Mouse (Mus musculus): ENCODE results near the gene Colq. TPM values are rescaled to one million over a fixed set of nuclear protein-coding genes. Genes with fewer than 3 reads are reported as not detected.
A peak's percentile ranks its signal among the peaks of the same experiment; 100 is the strongest.

Gene Colq
- polyA plus RNA-seq, 1 experiment from 2014 or later = 3.5 TPM

GRCm38 (mm10) chr14:31519165-31519564 is 72.0 kb downstream of the Colq start:
- Histone ChIP-seq H3K4me1 (no peaks in the 10 kb centered on the region), H3K4me3 (replicated peaks) (no peak overlapping the region), H3K27me3 (no peaks in the 10 kb centered on the region), H3K36me3 (no peaks in the 10 kb centered on the region), H3K9me3 (replicated peaks) (no peaks in the 10 kb centered on the region), H3K4me2 (replicated peaks) (no peak overlapping the region), H3K9ac (no peak overlapping the region), H3K27ac (replicated peaks) (no peak overlapping the region)
- 35% methylated on average over 3 of the region's 3 CpGs for WGBS
- no peak for ATAC-seq (ENCODE audit: insufficient number of reproducible peaks, low FRiP score, low TSS enrichment, low read depth)

DNA sequence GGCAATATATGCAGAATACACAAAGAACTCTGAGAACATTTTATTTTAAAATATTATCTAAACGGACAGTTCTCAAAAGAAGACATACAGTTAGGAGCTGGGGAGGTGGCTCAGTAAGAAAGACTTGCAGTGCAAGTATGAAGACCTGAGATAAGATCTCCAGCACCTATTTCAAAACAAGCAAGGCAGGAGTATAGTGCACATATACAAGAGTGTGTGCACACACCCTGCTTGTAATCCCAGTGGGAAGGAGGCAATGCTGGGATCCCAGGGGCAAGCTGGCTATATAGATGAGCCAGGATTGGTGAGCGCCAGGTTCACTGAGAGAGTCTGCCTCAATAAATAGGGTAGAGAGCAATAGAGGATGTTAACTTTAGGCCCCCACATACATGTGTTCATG is 75.2 kb downstream of the Colq start:
- Histone ChIP-seq H3K27ac (replicated peaks) (no peak overlapping the region), H3K9ac (no peak overlapping the region), H3K36me3 (no peaks in the 10 kb centered on the region), H3K4me1 (no peaks in the 10 kb centered on the region), H3K4me3 (replicated peaks) (no peak overlapping the region), H3K9me3 (replicated peaks) (no peaks in the 10 kb centered on the region), H3K4me2 (replicated peaks) (no peak overlapping the region), H3K27me3 (no peaks in the 10 kb centered on the region)
- no peak for ATAC-seq (ENCODE audit: insufficient number of reproducible peaks, low FRiP score, low TSS enrichment, low read depth)
- WGBS = 86% methylated on average over 2 of the region's 2 CpGs

DNA sequence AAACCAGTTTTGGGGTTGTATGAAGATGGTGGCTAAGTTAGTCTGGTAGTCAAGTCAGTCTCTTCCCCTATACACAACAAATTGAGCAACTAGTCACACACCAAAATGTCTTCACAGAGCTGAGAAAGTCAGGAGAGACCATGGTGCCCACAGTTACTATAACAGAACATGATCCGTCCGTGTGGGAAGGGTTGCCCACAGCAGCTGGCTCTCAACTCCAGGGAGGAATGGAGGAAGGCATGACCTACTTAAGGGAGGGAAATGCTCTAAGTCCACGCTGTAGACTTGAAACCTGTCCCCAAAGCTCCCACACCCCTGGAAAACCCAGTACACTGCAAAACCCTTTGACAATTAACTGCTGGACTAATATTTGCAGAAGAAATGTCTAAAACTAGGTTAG is 80.8 kb downstream of the Colq start:
- H3K9me3 ChIP-seq (replicated peaks) = no peaks in the 10 kb centered on the region
- no peaks in the 10 kb centered on the region for H3K27me3 ChIP-seq
- no peak overlapping the region for H3K4me2 ChIP-seq (replicated peaks)
- peaks cover 43% of the 10 kb centered on the region for H3K36me3 ChIP-seq
- 82% methylated on average over 3 of the region's 3 CpGs for WGBS
- H3K4me1 ChIP-seq = no peaks in the 10 kb centered on the region
- no peak for ATAC-seq (ENCODE audit: insufficient number of reproducible peaks, low FRiP score, low TSS enrichment, low read depth)
- no peak overlapping the region for H3K27ac ChIP-seq (replicated peaks)
- no peak overlapping the region for H3K9ac ChIP-seq
- no peak overlapping the region for H3K4me3 ChIP-seq (replicated peaks)

- 92% methylated on average over 2 of the region's 2 CpGs for WGBS
- Histone ChIP-seq H3K4me3 (replicated peaks) (no peak overlapping the region), H3K9ac (no peak overlapping the region), H3K27ac (replicated peaks) (no peak overlapping the region), H3K4me2 (replicated peaks) (no peak overlapping the region), H3K9me3 (replicated peaks) (no peaks in the 10 kb centered on the region), H3K4me1 (no peaks in the 10 kb centered on the region), H3K36me3 (peaks cover 47% of the 10 kb centered on the region), H3K27me3 (no peaks in the 10 kb centered on the region)
- ATAC-seq (ENCODE audit: insufficient number of reproducible peaks, low FRiP score, low TSS enrichment, low read depth) = no peak
These were observed 81.2 kb downstream of the Colq start for GRCm38 (mm10) chr14:31509911-31510310.

DNA sequence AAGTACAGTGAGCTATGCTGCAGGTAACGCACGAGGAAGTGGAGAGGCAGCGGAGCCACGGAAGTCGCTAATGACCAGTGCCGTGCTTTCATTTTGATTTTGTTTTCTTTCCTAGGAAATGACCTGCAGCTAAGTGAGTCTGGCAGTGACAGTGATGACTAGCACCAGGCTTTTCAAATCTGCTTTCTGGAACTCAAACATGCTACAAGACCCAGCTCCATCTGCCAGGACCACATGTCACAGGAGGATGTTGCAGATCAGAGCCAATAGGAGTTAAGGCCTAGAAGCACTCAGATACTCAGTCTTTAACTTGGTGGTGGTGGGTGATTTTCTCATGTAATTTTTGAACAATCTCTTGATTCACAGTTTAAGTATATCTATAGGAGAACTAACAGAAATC is 84.7 kb downstream of the Colq start:
- Histone ChIP-seq H3K4me2 (replicated peaks) (no peak overlapping the region), H3K4me3 (replicated peaks) (no peak overlapping the region), H3K36me3 (peaks cover 80% of the 10 kb centered on the region), H3K27ac (replicated peaks) (no peak overlapping the region), H3K4me1 (no peaks in the 10 kb centered on the region), H3K27me3 (no peaks in the 10 kb centered on the region), H3K9me3 (replicated peaks) (no peaks in the 10 kb centered on the region), H3K9ac (no peak overlapping the region)
- WGBS = 94% methylated on average over 6 of the region's 6 CpGs
- ATAC-seq (ENCODE audit: insufficient number of reproducible peaks, low FRiP score, low TSS enrichment, low read depth) = no peak

DNA sequence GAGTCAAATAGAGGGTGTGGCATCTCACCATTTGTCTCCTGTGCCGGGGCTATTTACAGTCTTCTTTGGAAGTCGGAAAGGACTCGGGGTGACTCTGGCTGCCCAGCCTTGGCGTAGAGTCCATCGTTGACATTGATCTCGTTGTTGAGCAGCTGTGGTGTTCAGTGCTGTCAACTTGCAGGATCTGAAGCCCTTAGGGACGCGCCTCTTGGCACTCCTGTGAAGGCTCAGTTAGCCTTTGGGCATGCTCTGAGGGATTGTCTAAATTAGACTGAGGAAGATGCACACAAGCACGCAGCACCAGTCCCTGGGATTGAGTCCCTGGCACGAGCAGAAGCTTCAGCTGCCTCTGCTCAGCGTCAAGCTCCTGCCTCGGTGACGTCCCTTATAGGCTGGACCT is 87.7 kb downstream of the Colq start:
- H3K9ac ChIP-seq = no peak overlapping the region
- no peaks in the 10 kb centered on the region for H3K9me3 ChIP-seq (replicated peaks)
- H3K27me3 ChIP-seq = no peaks in the 10 kb centered on the region
- 92% methylated on average over 13 of the region's 13 CpGs for WGBS
- H3K27ac ChIP-seq (replicated peaks) = no peak overlapping the region
- ATAC-seq (ENCODE audit: insufficient number of reproducible peaks, low FRiP score, low TSS enrichment, low read depth) = no peak
- H3K4me3 ChIP-seq (replicated peaks) = no peak overlapping the region
- H3K4me1 ChIP-seq = no peaks in the 10 kb centered on the region
- no peak overlapping the region for H3K4me2 ChIP-seq (replicated peaks)
- peaks cover 92% of the 10 kb centered on the region for H3K36me3 ChIP-seq

GRCm38 (mm10) chr14:31499526-31499925 is 91.6 kb downstream of the Colq start:
- Histone ChIP-seq H3K9me3 (replicated peaks) (no peaks in the 10 kb centered on the region), H3K4me1 (peaks cover 18% of the 10 kb centered on the region), H3K4me2 (replicated peaks) (no peak overlapping the region), H3K9ac (no peak overlapping the region), H3K27ac (replicated peaks) (no peak overlapping the region), H3K36me3 (peaks cover 59% of the 10 kb centered on the region), H3K27me3 (no peaks in the 10 kb centered on the region), H3K4me3 (replicated peaks) (no peak overlapping the region)
- WGBS = 88% methylated on average over 1 of the region's 1 CpGs
- ATAC-seq (ENCODE audit: insufficient number of reproducible peaks, low FRiP score, low TSS enrichment, low read depth) = no peak

DNA sequence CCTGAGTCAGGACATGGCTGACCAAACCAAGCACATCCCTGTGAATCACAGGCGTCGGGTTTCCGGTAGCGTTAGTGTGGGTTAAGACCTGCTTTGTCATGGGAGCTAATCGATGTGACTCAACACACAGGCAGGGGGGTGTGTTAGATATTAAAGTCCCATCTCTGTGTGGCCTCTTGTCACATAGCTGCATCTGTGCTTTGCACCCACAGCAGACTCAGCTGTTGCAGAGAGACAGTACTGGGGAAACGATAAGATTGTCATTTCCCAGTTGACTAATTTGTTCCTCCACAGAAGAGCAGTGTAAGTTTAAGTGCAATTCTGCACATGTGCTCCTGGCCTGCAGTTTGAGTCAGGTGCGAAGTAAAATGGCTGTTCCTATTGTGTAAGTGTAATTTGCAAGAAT is 94.9 kb downstream of the Colq start:
- ATAC-seq (ENCODE audit: insufficient number of reproducible peaks, low FRiP score, low TSS enrichment, low read depth) = no peak

DNA sequence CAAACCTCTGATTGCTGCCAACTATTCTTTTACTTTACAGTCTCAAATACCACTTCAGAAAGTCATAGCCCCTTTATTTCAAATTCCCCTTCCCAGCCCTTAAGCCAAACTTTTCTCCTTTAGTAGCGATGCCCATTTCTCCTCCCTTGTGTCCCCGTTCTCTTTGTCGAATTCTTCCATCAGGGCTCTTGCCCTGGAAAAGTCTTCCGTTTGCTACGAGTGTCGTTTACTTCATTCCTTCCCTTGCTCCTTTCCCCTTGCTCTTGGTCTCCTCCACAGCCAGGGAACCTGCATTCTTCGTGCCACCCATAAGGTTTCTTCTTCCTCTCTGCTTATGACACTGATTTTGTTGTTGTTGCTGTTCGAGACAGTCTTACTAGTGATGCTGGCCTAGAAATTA is 95.6 kb downstream of the Colq start:
- peak overlapping the region; percentile 96 for H3K27ac ChIP-seq (replicated peaks)
- peak overlapping the region; percentile 95 for H3K9ac ChIP-seq
- H3K4me2 ChIP-seq (replicated peaks) = peak overlapping the region; percentile 76
- no peak for ATAC-seq (ENCODE audit: insufficient number of reproducible peaks, low FRiP score, low TSS enrichment, low read depth)
- peaks cover 29% of the 10 kb centered on the region for H3K4me1 ChIP-seq
- no peaks in the 10 kb centered on the region for H3K9me3 ChIP-seq (replicated peaks)
- H3K27me3 ChIP-seq = no peaks in the 10 kb centered on the region
- 1% methylated on average over 8 of the region's 8 CpGs for WGBS
- H3K36me3 ChIP-seq = peaks cover 40% of the 10 kb centered on the region
- H3K4me3 ChIP-seq (replicated peaks) = peak overlapping the region; percentile 97

More for the DNA sequence above, 94.9 kb downstream of the Colq start:
- 30% methylated on average over 7 of the region's 7 CpGs for WGBS
- Histone ChIP-seq H3K27me3 (no peaks in the 10 kb centered on the region), H3K27ac (replicated peaks) (no peak overlapping the region), H3K4me2 (replicated peaks) (peak overlapping the region; percentile 76), H3K4me1 (peaks cover 29% of the 10 kb centered on the region), H3K9ac (peak overlapping the region; percentile 95), H3K36me3 (peaks cover 46% of the 10 kb centered on the region), H3K4me3 (replicated peaks) (peak overlapping the region; percentile 97), H3K9me3 (replicated peaks) (no peaks in the 10 kb centered on the region)

DNA sequence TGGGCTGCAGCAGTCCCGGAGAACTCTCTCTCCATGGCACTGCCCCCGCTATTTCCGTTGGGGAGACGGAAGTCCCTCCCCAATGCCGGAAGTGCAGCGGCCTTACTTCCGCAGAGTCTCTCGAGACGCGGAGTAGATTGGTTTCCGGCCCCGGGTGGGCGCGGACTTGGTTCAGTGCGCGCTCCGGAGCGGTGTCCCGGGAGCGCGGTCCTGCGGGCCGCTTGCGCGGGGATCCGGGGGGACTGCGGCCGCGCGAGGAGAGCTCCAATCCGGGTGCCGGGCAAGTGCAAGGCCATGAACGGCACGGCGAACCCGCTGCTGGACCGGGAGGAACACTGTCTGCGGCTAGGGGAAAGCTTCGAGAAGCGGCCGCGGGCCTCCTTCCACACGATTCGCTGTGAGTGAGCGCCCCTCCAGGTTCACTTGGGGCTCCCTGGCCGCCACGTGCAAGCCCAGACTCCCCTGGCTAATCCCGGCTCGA is 96.1 kb downstream of the Colq start, which contains the start of gene Mettl6:
TSS of gene Mettl6 (minus strand) at position 66 of the 481 bp plus-strand sequence.
- Histone ChIP-seq H3K27me3 (no peaks in the 10 kb centered on the region), H3K9ac (peak within 1 kb of the TSS; percentile 95), H3K9me3 (replicated peaks) (no peaks in the 10 kb centered on the region), H3K27ac (replicated peaks) (peak within 1 kb of the TSS; percentile 96), H3K4me3 (replicated peaks) (peak within 1 kb of the TSS; percentile 97), H3K36me3 (peaks cover 39% of the 10 kb centered on the region), H3K4me2 (replicated peaks) (peak within 1 kb of the TSS; percentile 76), H3K4me1 (peaks cover 29% of the 10 kb centered on the region)
- under 1% methylated on average over 49 of the region's 49 CpGs for WGBS
- ATAC-seq (ENCODE audit: insufficient number of reproducible peaks, low FRiP score, low TSS enrichment, low read depth) = peak; percentile 93

DNA sequence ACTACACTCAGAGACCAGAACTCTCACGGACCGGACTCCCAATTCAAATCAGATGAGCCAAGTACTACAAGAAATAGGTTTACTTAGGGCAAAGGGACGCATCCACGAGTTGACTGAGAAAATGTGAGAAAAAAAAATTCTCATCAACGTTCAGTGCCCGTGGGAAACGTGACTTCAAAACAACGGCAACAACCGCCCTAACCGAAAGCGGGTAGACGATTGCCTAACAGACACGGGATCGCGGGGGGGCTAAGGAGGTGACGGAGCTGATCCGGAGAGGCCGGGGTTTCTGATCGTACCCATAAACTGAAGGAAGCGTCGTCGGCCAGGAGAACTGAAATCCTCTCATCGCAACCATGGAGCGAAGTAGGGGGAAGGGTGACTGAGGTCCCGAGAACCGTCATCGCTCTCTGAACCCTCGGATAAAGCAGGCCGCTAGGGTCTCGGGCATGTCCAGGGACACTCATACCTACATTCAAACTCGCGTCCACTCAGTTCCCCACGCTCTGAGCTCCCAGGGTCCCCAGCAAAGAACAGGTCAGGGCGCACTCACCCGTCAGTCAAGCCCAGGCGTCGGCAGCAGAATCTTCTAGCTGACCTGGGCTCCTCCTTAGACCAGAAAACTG is 96.7 kb downstream of the Colq start, which contains the start of gene Eaf1:
TSS of gene Eaf1 (plus strand) at position 51 of the 626 bp plus-strand sequence.
- under 1% methylated on average over 37 of the region's 37 CpGs for WGBS
- H3K27ac ChIP-seq (replicated peaks) = peak within 1 kb of the TSS; percentile 96
- peak; percentile 21; the same call in 1 of the 2 replicates for ATAC-seq (ENCODE audit: insufficient number of reproducible peaks, low FRiP score, low TSS enrichment, low read depth)

GRCm38 (mm10) chr14:31493901-31494300 is 97.2 kb downstream of the Colq start:
- peaks cover 39% of the 10 kb centered on the region for H3K36me3 ChIP-seq
- H3K4me3 ChIP-seq (replicated peaks) = peak overlapping the region; percentile 97
- H3K4me1 ChIP-seq = peaks cover 29% of the 10 kb centered on the region
- no peaks in the 10 kb centered on the region for H3K27me3 ChIP-seq
- WGBS = 35% methylated on average over 9 of the region's 9 CpGs
- no peak for ATAC-seq (ENCODE audit: insufficient number of reproducible peaks, low FRiP score, low TSS enrichment, low read depth)
- peak overlapping the region; percentile 76 for H3K4me2 ChIP-seq (replicated peaks)
- peak overlapping the region; percentile 95 for H3K9ac ChIP-seq
- H3K9me3 ChIP-seq (replicated peaks) = no peaks in the 10 kb centered on the region
- 0 out of 2 replicates have a peak overlapping the region, but pooled peaks have one; percentile 96 for H3K27ac ChIP-seq (replicated peaks)

More for the DNA sequence above, 96.7 kb downstream of the Colq start, which contains the start of gene Eaf1:
- no peaks in the 10 kb centered on the region for H3K27me3 ChIP-seq
- H3K9me3 ChIP-seq (replicated peaks) = no peaks in the 10 kb centered on the region
- peak within 1 kb of the TSS; percentile 76 for H3K4me2 ChIP-seq (replicated peaks)
- peak within 1 kb of the TSS; percentile 97 for H3K4me3 ChIP-seq (replicated peaks)
- peaks cover 29% of the 10 kb centered on the region for H3K4me1 ChIP-seq
- peak within 1 kb of the TSS; percentile 95 for H3K9ac ChIP-seq
- peaks cover 39% of the 10 kb centered on the region for H3K36me3 ChIP-seq
